Mouse (Mus musculus) myocyte (in vitro differentiated cells): Measurements from ENCODE around the gene Irf2bp2. TPM values are rescaled to one million over a fixed set of nuclear protein-coding genes. Genes with fewer than 3 reads are reported as not detected.

Experiments
- H3K27me3 ChIP-seq: one replicate; pipeline ENCODE4 v1.6.1; 2011; ENCODE audit not compliant: control insufficient read depth, insufficient read depth, insufficient read length
- H3K36me3 ChIP-seq: one replicate; pipeline ENCODE4 v1.6.1; 2011; ENCODE audit not compliant: control insufficient read depth, insufficient read depth
- H3K4me2 ChIP-seq: one replicate; pipeline ENCODE4 v1.6.1; 2011; ENCODE audit warnings: low read depth, control low read depth
- H3K4me3 ChIP-seq: one replicate; pipeline ENCODE4 v1.5.1; 2011; ENCODE audit warnings: mild to moderate bottlenecking, control low read depth, moderate library complexity
- H3K79me2 ChIP-seq: one replicate; pipeline ENCODE4 v1.6.1; 2011; ENCODE audit not compliant: control insufficient read depth, insufficient read depth
- H3ac ChIP-seq: one replicate; pipeline ENCODE4 v1.6.1; 2011; ENCODE audit not compliant: control insufficient read depth, insufficient read length
- CEBPB ChIP-seq: IDR thresholded peaks from 2 replicates; pipeline ENCODE4 v1.6.1; 2011; ENCODE audit warnings: mild to moderate bottlenecking, moderate library complexity; ENCODE audit not compliant: poor library complexity, insufficient read depth, severe bottlenecking
- E2F4 ChIP-seq: IDR thresholded peaks from one replicate; pipeline ENCODE4 v1.6.1; 2011; ENCODE audit warnings: mild to moderate bottlenecking, control low read depth, moderate library complexity; ENCODE audit not compliant: insufficient read depth
- MAX ChIP-seq: IDR thresholded peaks from one replicate; pipeline ENCODE4 v1.6.1; 2011; ENCODE audit warnings: low read depth, mild to moderate bottlenecking, control low read depth
- MYOD1 ChIP-seq, 3 experiments: IDR thresholded peaks; one replicate each; pipeline ENCODE4 v1.6.1; 2011; ENCODE audit warnings: control low read depth in 2 of 3, low read depth in 2 of 3, mild to moderate bottlenecking in 2 of 3, moderate library complexity in 1 of 3; ENCODE audit not compliant: insufficient read length in 2 of 3, control insufficient read depth in 1 of 3
- MYOG ChIP-seq, 3 experiments: IDR thresholded peaks; one replicate each; pipeline ENCODE4 v1.6.1; 2011; ENCODE audit warnings: control low read depth in 2 of 3, low read depth in 2 of 3, mild to moderate bottlenecking in 2 of 3; ENCODE audit not compliant: insufficient read length in 2 of 3, control insufficient read depth in 1 of 3, insufficient read depth in 1 of 3
- POLR2A ChIP-seq: IDR thresholded peaks from one replicate; pipeline ENCODE4 v1.6.1; 2011; ENCODE audit warnings: low read depth, mild to moderate bottlenecking, control low read depth, moderate library complexity; ENCODE audit not compliant: insufficient read length
- POLR2AphosphoS2 ChIP-seq: IDR thresholded peaks from one replicate; pipeline ENCODE4 v1.6.1; 2011; ENCODE audit warnings: low read depth, control low read depth; ENCODE audit not compliant: insufficient read length
- REST ChIP-seq: IDR thresholded peaks from one replicate; pipeline ENCODE4 v1.6.1; 2011; ENCODE audit warnings: mild to moderate bottlenecking, control low read depth, moderate library complexity; ENCODE audit not compliant: insufficient read depth, insufficient read length
- SRF ChIP-seq: IDR thresholded peaks from one replicate; pipeline ENCODE4 v1.6.1; 2011; ENCODE audit warnings: low read depth; ENCODE audit not compliant: control insufficient read depth, insufficient read length
- TCF12 ChIP-seq: IDR thresholded peaks from one replicate; pipeline ENCODE4 v1.6.1; 2011; ENCODE audit warnings: mild to moderate bottlenecking, control low read depth; ENCODE audit not compliant: poor library complexity, insufficient read depth, severe bottlenecking
- TCF3 ChIP-seq: IDR thresholded peaks from one replicate; pipeline ENCODE4 v1.6.1; 2011; ENCODE audit warnings: low read depth, control low read depth; ENCODE audit not compliant: insufficient read length
- USF1 ChIP-seq: IDR thresholded peaks from one replicate; pipeline ENCODE4 v1.6.1; 2011; ENCODE audit warnings: low read depth, mild to moderate bottlenecking, control low read depth, moderate library complexity
- polyA plus RNA-seq: library from polyadenylated mRNA; unstranded; fragments of >200 nt; fragmentation: generic; extraction: Trizol; gene quantifications from one replicate; pipeline ENCODE4 v1.2.1, GENCODE M21; 2012; ENCODE audit warnings: missing spikeins

The Irf2bp2 gene
- polyA plus RNA-seq, 1 experiment, result 16.8 TPM

DNA sequence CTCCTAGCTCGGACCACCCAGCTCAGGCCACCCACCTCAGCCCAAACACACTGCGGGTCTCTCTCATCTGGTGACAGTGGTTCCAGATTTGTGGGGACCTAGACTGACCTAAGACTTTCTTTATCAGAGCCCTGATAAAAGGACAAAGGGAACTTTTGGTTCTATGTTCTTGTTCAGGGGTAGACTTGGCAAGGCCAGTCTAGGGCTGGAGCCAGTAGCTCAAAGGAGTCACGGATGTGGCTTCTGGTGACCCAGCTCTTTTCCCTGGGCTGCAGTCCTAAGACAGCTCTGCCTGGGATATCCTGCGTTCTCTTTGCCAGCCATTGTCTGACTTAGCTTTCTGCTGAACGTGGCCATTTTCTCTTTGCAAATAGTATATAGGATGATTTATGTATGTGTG, 37.1 kb downstream of the Irf2bp2 start:
- Histone ChIP-seq H3ac (no peak overlapping the region), H3K4me2 (no peak overlapping the region), H3K4me3 (no peak overlapping the region), H3K36me3 (no peaks in the 10 kb centered on the region), H3K27me3 (no peaks in the 10 kb centered on the region), H3K79me2 (no peaks in the 10 kb centered on the region)
- TF ChIP-seq REST, result no peak

DNA sequence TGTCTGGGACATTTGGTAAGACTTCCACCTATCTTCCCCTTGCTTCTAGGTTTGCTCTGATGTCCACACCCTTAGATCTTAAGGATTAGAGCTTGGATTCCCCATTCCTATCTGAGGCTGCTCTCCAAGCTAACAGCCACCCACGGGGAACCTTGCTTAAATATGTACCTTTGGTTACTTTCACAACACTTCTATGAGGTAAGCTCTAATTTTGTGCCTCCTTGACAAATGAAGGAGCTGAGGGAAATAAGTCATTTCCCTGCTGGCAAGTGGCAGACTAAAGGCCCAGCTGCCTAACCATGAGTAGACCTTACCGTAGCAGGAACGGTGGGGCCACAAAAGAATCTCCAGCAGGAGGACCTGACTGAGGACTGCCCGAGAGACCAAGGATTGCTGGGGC, 39.0 kb downstream of the Irf2bp2 start:
- Histone ChIP-seq H3K4me3 (no peak overlapping the region), H3ac (no peak overlapping the region), H3K36me3 (no peaks in the 10 kb centered on the region), H3K27me3 (no peaks in the 10 kb centered on the region), H3K4me2 (no peak overlapping the region), H3K79me2 (no peaks in the 10 kb centered on the region)
- no peak for TF ChIP-seq CEBPB
- no peak for TF ChIP-seq MAX
- no peak for TF ChIP-seq TCF3
- no peak for TF ChIP-seq E2F4
- TF ChIP-seq POLR2AphosphoS2, result no peak
- no peak for TF ChIP-seq REST
- TF ChIP-seq SRF, result no peak

DNA sequence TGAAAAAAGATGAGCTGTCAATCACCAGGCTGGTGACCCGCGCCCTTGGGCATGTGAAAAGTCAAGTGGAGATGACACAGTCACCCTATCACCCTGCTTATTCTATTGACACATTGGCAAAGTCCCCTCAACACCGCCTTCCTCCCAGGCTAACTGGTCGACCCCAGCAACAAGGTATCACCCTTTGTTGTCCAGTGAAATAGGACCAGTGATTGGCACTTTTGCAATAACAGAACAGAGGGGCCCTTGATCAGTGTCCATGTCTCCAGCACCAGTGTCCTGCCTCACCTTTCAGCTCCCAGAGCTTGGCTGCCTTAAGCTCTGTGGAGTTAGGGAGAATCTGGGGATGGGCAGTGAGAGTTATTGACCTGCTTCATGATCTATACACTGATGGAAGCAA, 41.9 kb downstream of the Irf2bp2 start:
- no peaks in the 10 kb centered on the region for H3K27me3 ChIP-seq
- no peak for TF ChIP-seq E2F4
- no peak for TF ChIP-seq MAX
- no peak for TF ChIP-seq REST
- no peak for TF ChIP-seq USF1
- TF ChIP-seq POLR2AphosphoS2, result no peak
- no peak for TF ChIP-seq MYOG (IDR thresholded peaks at IDR 0.05; ENCODE audit: control insufficient read depth in 1 of 3, insufficient read depth in 1 of 3, insufficient read length in 2 of 3, low read depth in 2 of 3)
- no peak for TF ChIP-seq SRF
- no peak overlapping the region for H3K4me3 ChIP-seq
- H3K79me2 ChIP-seq, result no peaks in the 10 kb centered on the region
- no peak overlapping the region for H3ac ChIP-seq
- H3K4me2 ChIP-seq, result peak overlapping the region; percentile 70
- H3K36me3 ChIP-seq, result no peaks in the 10 kb centered on the region

DNA sequence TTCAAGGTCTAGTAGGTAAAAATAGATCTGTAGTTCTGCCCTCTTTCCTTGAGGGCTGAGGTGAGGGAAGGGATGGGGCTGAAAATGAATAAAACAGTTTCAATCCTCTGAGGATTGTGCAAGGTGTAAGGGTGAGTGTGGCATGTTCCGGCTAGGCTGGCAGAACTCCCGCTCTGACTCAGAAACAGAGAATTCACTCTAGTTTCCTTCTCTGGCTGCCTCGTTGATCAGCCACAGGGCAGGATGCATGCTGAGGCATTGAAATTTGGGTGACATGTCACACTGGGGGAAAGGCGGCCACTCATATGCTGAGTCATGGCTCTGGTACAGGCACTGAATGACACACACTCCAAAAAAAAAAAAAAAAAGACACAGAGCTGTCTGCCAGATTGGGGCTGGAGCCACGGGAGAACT, 42.8 kb downstream of the Irf2bp2 start:
- peak overlapping the region; percentile 70 for H3K4me2 ChIP-seq
- H3K79me2 ChIP-seq, result no peaks in the 10 kb centered on the region
- H3K4me3 ChIP-seq, result no peak overlapping the region

DNA sequence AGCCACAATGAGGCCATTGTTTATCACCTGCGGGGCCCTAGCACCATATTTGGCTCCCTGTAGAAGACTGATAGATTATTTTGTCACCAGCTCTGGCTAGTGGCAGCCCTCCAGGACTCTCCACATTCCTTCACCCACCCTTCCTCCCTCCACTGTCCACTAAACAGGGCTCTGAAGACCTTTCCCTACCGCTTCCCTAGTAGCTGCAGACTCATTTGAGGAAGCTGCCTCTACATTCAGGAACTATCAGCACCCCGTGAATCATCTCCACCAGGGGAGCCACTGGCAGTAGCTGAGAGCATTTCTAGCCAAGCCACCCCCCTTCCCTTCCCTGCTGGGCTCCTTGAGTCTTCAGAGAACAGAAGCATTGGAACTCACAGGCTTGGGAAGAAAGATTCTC, 45.9 kb downstream of the Irf2bp2 start:
- TF ChIP-seq USF1, result no peak
- TF ChIP-seq TCF3, result no peak
- TF ChIP-seq POLR2A, result no peak
- Histone ChIP-seq H3K36me3 (no peaks in the 10 kb centered on the region), H3K27me3 (no peaks in the 10 kb centered on the region)

More for the DNA sequence above, 42.8 kb downstream of the Irf2bp2 start:
- Histone ChIP-seq H3K27me3 (no peaks in the 10 kb centered on the region), H3ac (no peak overlapping the region), H3K36me3 (no peaks in the 10 kb centered on the region)
- TF ChIP-seq CEBPB (peak; percentile 79), POLR2A (no peak)

DNA sequence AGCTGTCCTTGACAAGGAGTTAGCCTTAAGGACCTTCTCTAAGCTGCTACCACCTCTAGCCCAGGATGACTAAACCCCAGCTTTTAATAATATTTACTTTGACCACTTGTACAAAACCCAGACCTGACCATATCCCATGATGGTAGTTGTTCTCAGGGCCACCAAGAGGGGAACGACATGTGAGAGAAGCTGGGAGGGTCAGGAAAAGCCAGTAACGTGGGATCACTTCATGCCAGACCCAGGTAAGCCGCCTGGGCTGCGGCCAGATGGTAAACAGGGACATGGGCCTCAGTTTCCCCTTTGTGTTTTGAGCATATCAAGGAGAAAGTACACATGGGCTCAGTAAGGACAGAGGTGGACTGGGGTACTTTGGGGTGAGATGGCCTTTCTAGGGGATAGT, 46.4 kb downstream of the Irf2bp2 start:
- no peaks in the 10 kb centered on the region for H3K79me2 ChIP-seq
- H3K36me3 ChIP-seq, result no peaks in the 10 kb centered on the region
- no peak overlapping the region for H3ac ChIP-seq
- TF ChIP-seq USF1, result no peak
- TF ChIP-seq CEBPB, result no peak
- no peak for TF ChIP-seq TCF3
- TF ChIP-seq MYOG (IDR thresholded peaks at IDR 0.05; ENCODE audit: control insufficient read depth in 1 of 3, insufficient read depth in 1 of 3, insufficient read length in 2 of 3, low read depth in 2 of 3), result no peak
- no peak for TF ChIP-seq MYOD1 (IDR thresholded peaks at IDR 0.05; ENCODE audit: control insufficient read depth in 1 of 3, insufficient read length in 2 of 3, low read depth in 2 of 3)
- no peak for TF ChIP-seq MAX
- TF ChIP-seq TCF12, result no peak
- TF ChIP-seq SRF, result no peak
- TF ChIP-seq E2F4, result no peak
- TF ChIP-seq POLR2AphosphoS2, result no peak
- no peak for TF ChIP-seq REST
- TF ChIP-seq POLR2A, result no peak
- no peak overlapping the region for H3K4me3 ChIP-seq
- H3K27me3 ChIP-seq, result no peaks in the 10 kb centered on the region
- no peak overlapping the region for H3K4me2 ChIP-seq

More for the DNA sequence above, 45.9 kb downstream of the Irf2bp2 start:
- Histone ChIP-seq H3K4me2 (no peak overlapping the region), H3ac (no peak overlapping the region), H3K79me2 (no peaks in the 10 kb centered on the region), H3K4me3 (no peak overlapping the region)
